Comparison of ENCODE assay signal across 24 mouse cellular contexts in the genomic region with DNA sequence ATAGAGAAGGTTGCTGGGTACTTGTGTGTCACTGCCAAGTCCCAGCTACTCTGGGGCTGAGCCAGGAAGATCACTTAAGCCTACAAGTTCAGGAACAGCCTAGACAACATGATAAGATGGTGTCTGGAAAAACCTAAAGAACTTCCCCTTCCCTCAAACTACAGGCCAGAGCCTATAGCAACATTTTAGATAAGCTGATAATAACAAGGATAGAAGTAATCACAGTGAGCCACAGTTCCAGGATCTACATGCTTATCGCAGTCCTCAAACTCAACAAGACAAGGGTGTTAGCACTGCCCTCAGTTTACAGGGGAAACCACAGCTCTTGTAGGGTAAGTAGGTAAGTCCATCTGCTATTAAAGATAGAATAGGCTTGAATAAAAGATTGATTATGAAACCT.
A peak's percentile ranks its signal among the peaks of the same experiment; 100 is the strongest.
DNase-seq lines count a peak whose midpoint lies in the region; ATAC-seq lines count a peak whose summit lies in the region.
"Had no signal": no experiment of that assay in that cellular context is flagged by ENCODE, and none has a peak within 500 bp of the region (broad histone marks: within the 10 kb centered on the region; RNA-seq: fewer than 3 reads in every experiment).

No protein-coding gene starts in this region.

- WGBS in midbrain, embryonic 11.5 days, result 88% methylated on average over 1 of the region's 1 CpGs
- 100% methylated on average over 1 of the region's 1 CpGs for WGBS in midbrain, embryonic 16.5 days
- 23% methylated on average over 1 of the region's 1 CpGs for WGBS in liver, embryonic 16.5 days (ENCODE audit: insufficient replicate concordance)

- no peak overlapping the region for H3K9ac ChIP-seq in midbrain, embryonic 11.5 days (ENCODE audit: low read length)
- H3K9ac ChIP-seq in midbrain, embryonic 16.5 days (ENCODE audit: low read depth, low read length), result no peak overlapping the region
- H3K9ac ChIP-seq in liver, embryonic 16.5 days (ENCODE audit: low read depth, low read length), result no peak overlapping the region
- H3K9ac ChIP-seq: forebrain, postnatal 0 days; heart, embryonic 13.5 days; hindbrain, embryonic 14.5 days had no signal

- no peaks in the 10 kb centered on the region for H3K36me3 ChIP-seq in midbrain, embryonic 11.5 days (ENCODE audit: control insufficient read depth, insufficient read depth, low read length)
- H3K36me3 ChIP-seq in midbrain, embryonic 16.5 days (ENCODE audit: control insufficient read depth, insufficient read depth, low read length), result no peaks in the 10 kb centered on the region
- no peaks in the 10 kb centered on the region for H3K36me3 ChIP-seq in liver, embryonic 16.5 days (ENCODE audit: control insufficient read depth, insufficient read depth)

- H3K4me3 ChIP-seq in midbrain, embryonic 11.5 days (ENCODE audit: low read depth, low read length), result no peak overlapping the region
- no peak overlapping the region for H3K4me3 ChIP-seq in midbrain, embryonic 16.5 days (ENCODE audit: low read depth, low read length)
- H3K4me3 ChIP-seq in liver, embryonic 16.5 days (ENCODE audit: low read depth, low read length), result no peak overlapping the region
- H3K4me3 ChIP-seq: heart, adult 2 months; heart, embryonic 10.5 days; heart, embryonic 13.5 days had no signal

- H3K27me3 ChIP-seq in midbrain, embryonic 11.5 days (ENCODE audit: control insufficient read depth, insufficient read depth, low read length), result no peaks in the 10 kb centered on the region
- H3K27me3 ChIP-seq in midbrain, embryonic 16.5 days (ENCODE audit: control insufficient read depth, insufficient read depth, low read depth, low read length), result no peaks in the 10 kb centered on the region
- H3K27me3 ChIP-seq in liver, embryonic 16.5 days (ENCODE audit: control insufficient read depth, insufficient read depth, low read depth, low read length), result no peaks in the 10 kb centered on the region
- H3K27me3 ChIP-seq: heart, embryonic 13.5 days; Patski had no signal

- H3K9me3 ChIP-seq in midbrain, embryonic 11.5 days (ENCODE audit: control insufficient read depth, low read length), result no peaks in the 10 kb centered on the region
- H3K9me3 ChIP-seq in midbrain, embryonic 16.5 days (replicated peaks; ENCODE audit: control insufficient read depth, low read length, poor library complexity, severe bottlenecking), result no peaks in the 10 kb centered on the region
- H3K9me3 ChIP-seq in liver, embryonic 16.5 days (replicated peaks; ENCODE audit: control insufficient read depth, low read length), result no peaks in the 10 kb centered on the region
- H3K9me3 ChIP-seq: heart, embryonic 10.5 days; heart, embryonic 13.5 days had no signal

- H3K27ac ChIP-seq in midbrain, embryonic 11.5 days (ENCODE audit: low read depth, low read length), result no peak overlapping the region
- H3K27ac ChIP-seq in midbrain, embryonic 16.5 days (ENCODE audit: low read length), result no peak overlapping the region
- no peak overlapping the region for H3K27ac ChIP-seq in liver, embryonic 16.5 days (ENCODE audit: low read length)
- H3K27ac ChIP-seq: heart, adult 2 months; heart, embryonic 10.5 days; heart, embryonic 13.5 days; hindbrain, embryonic 14.5 days; hindbrain, postnatal 0 days had no signal

- no peak for ATAC-seq in midbrain, embryonic 11.5 days (ENCODE audit: low FRiP score)
- ATAC-seq in midbrain, embryonic 16.5 days, result no peak
- ATAC-seq in liver, embryonic 16.5 days (ENCODE audit: low read depth), result 0 out of 2 replicates have a peak, but pooled peaks have one; percentile 35
- ATAC-seq in granulocyte monocyte progenitor cell, adult 5-6 weeks (replicated peaks; ENCODE audit: poor library complexity, severe bottlenecking), result no peak
- ATAC-seq: CD4-positive, CD25-positive, alpha-beta regulatory T cell, adult 4 months; forebrain, embryonic 14.5 days; forebrain, postnatal 0 days; hindbrain, postnatal 0 days; inflammation-experienced regulatory T-cells, adult 6 months; Patski had no signal

- H3K4me2 ChIP-seq in midbrain, embryonic 11.5 days, result no peak overlapping the region
- H3K4me2 ChIP-seq in midbrain, embryonic 16.5 days (ENCODE audit: low read length), result no peak overlapping the region
- no peak overlapping the region for H3K4me2 ChIP-seq in liver, embryonic 16.5 days (ENCODE audit: low read depth, low read length)
- H3K4me2 ChIP-seq: heart, embryonic 13.5 days; hindbrain, embryonic 14.5 days had no signal

- no peaks in the 10 kb centered on the region for H3K4me1 ChIP-seq in midbrain, embryonic 11.5 days (ENCODE audit: control insufficient read depth, insufficient read depth, low read length)
- no peaks in the 10 kb centered on the region for H3K4me1 ChIP-seq in midbrain, embryonic 16.5 days (ENCODE audit: control insufficient read depth, insufficient read depth, low read length)
- no peaks in the 10 kb centered on the region for H3K4me1 ChIP-seq in liver, embryonic 16.5 days (ENCODE audit: control insufficient read depth, low read depth, low read length)
- H3K4me1 ChIP-seq: heart, embryonic 10.5 days had no signal

- DNase-seq in midbrain, embryonic 11.5 days (ENCODE audit: low spot score, missing footprints), result peak; percentile 26
- DNase-seq in c-Kit-positive CD71-positive TER-119-negative erythroid progenitor cells, embryonic 14.5 days (ENCODE audit: low read depth), result peak; percentile 14
- DNase-seq in adrenal gland, postnatal 36 days, result no peak
- no peak for DNase-seq in cerebellum, postnatal 25 days
- DNase-seq: adrenal gland, postnatal 10 days; cerebellum, adult 11-12 months; cerebellum, adult 8-10 months; cerebellum, postnatal 10 days; gastrocnemius, postnatal 25 days; heart, adult 2 months; heart, postnatal 14 days; heart, postnatal 4 days had no signal

Comparison
In these comparisons a context has a peak if more than half of its experiments do, and no peak if none do; other contexts are left out.
1. DNase-seq: peak in midbrain, embryonic 11.5 days (single experiment) and c-Kit-positive CD71-positive TER-119-negative erythroid progenitor cells, embryonic 14.5 days (single experiment); none in adrenal gland, postnatal 36 days (0 of 2) and cerebellum, postnatal 25 days (0 of 2).